Mouse (Mus musculus): ENCODE measurements at regions not wholly inside any gene's neighbourhood (a gene's known extent, or its start where the extent isn't known, plus 50 kb on each side); places are given as distances from the start of the nearest gene placed in this dataset.

GRCm38 (mm10) chr3:143790905-143791304, 414.1 kb downstream of the Lmo4 start:
- H3K9me3 ChIP-seq (replicated peaks; ENCODE audit: control insufficient read depth, low read length): no peaks in the 10 kb centered on the region
- H3K36me3 ChIP-seq (ENCODE audit: control insufficient read depth, insufficient read depth): no peaks in the 10 kb centered on the region
- 82% methylated on average over 8 of the region's 8 CpGs for WGBS
- no peak overlapping the region for H3K9ac ChIP-seq (ENCODE audit: low read length)
- ATAC-seq (replicated peaks; ENCODE audit: extremely low read depth, insufficient read depth, low FRiP score): no peak
- H3K4me2 ChIP-seq (ENCODE audit: low read depth, low read length): no peak overlapping the region
- no peaks in the 10 kb centered on the region for H3K4me1 ChIP-seq (ENCODE audit: control insufficient read depth, insufficient read depth, low read length)
- H3K27me3 ChIP-seq (ENCODE audit: control insufficient read depth, insufficient read depth, low read length): no peaks in the 10 kb centered on the region
- no peak overlapping the region for H3K4me3 ChIP-seq (ENCODE audit: low read length)
- no peak overlapping the region for H3K27ac ChIP-seq (ENCODE audit: low read length)

- Histone ChIP-seq H3K4me3 (ENCODE audit: low read length) (no peak overlapping the region), H3K4me2 (ENCODE audit: low read depth, low read length) (no peak overlapping the region), H3K4me1 (ENCODE audit: control insufficient read depth, insufficient read depth, low read length) (no peaks in the 10 kb centered on the region), H3K27ac (ENCODE audit: low read length) (no peak overlapping the region), H3K9ac (ENCODE audit: low read length) (no peak overlapping the region), H3K27me3 (ENCODE audit: control insufficient read depth, insufficient read depth, low read length) (no peaks in the 10 kb centered on the region), H3K36me3 (ENCODE audit: control insufficient read depth, insufficient read depth) (no peaks in the 10 kb centered on the region), H3K9me3 (replicated peaks; ENCODE audit: control insufficient read depth, low read length) (no peaks in the 10 kb centered on the region)
- ATAC-seq (replicated peaks; ENCODE audit: extremely low read depth, insufficient read depth, low FRiP score): no peak
- WGBS: 69% methylated on average over 8 of the region's 8 CpGs
Observed at GRCm38 (mm10) chr3:143789932-143790570, 415.0 kb downstream of the Lmo4 start.

GRCm38 (mm10) chr3:143786889-143787288, 418.1 kb downstream of the Lmo4 start:
- WGBS: 80% methylated on average over 8 of the region's 8 CpGs
- Histone ChIP-seq H3K27me3 (ENCODE audit: control insufficient read depth, insufficient read depth, low read length) (no peaks in the 10 kb centered on the region), H3K9me3 (replicated peaks; ENCODE audit: control insufficient read depth, low read length) (no peaks in the 10 kb centered on the region), H3K4me1 (ENCODE audit: control insufficient read depth, insufficient read depth, low read length) (no peaks in the 10 kb centered on the region), H3K27ac (ENCODE audit: low read length) (no peak overlapping the region), H3K9ac (ENCODE audit: low read length) (no peak overlapping the region), H3K36me3 (ENCODE audit: control insufficient read depth, insufficient read depth) (no peaks in the 10 kb centered on the region), H3K4me3 (ENCODE audit: low read length) (no peak overlapping the region), H3K4me2 (ENCODE audit: low read depth, low read length) (no peak overlapping the region)
- no peak for ATAC-seq (replicated peaks; ENCODE audit: extremely low read depth, insufficient read depth, low FRiP score)

GRCm38 (mm10) chr3:143784353-143784791, 420.6 kb downstream of the Lmo4 start:
- 57% methylated on average over 3 of the region's 3 CpGs for WGBS

GRCm38 (mm10) chr3:143778161-143778560, 426.9 kb downstream of the Lmo4 start:
- Histone ChIP-seq H3K27me3 (ENCODE audit: control insufficient read depth, insufficient read depth, low read length) (no peaks in the 10 kb centered on the region), H3K4me2 (ENCODE audit: low read depth, low read length) (no peak overlapping the region), H3K9me3 (replicated peaks; ENCODE audit: control insufficient read depth, low read length) (no peaks in the 10 kb centered on the region), H3K4me3 (ENCODE audit: low read length) (no peak overlapping the region), H3K27ac (ENCODE audit: low read length) (no peak overlapping the region), H3K4me1 (ENCODE audit: control insufficient read depth, insufficient read depth, low read length) (no peaks in the 10 kb centered on the region), H3K9ac (ENCODE audit: low read length) (no peak overlapping the region), H3K36me3 (ENCODE audit: control insufficient read depth, insufficient read depth) (no peaks in the 10 kb centered on the region)
- WGBS: 62% methylated on average over 2 of the region's 2 CpGs
- no peak for ATAC-seq (replicated peaks; ENCODE audit: extremely low read depth, insufficient read depth, low FRiP score)

More at GRCm38 (mm10) chr3:143784353-143784791, 420.6 kb downstream of the Lmo4 start:
- Histone ChIP-seq H3K36me3 (ENCODE audit: control insufficient read depth, insufficient read depth) (no peaks in the 10 kb centered on the region), H3K27me3 (ENCODE audit: control insufficient read depth, insufficient read depth, low read length) (no peaks in the 10 kb centered on the region), H3K4me2 (ENCODE audit: low read depth, low read length) (no peak overlapping the region), H3K27ac (ENCODE audit: low read length) (no peak overlapping the region), H3K4me1 (ENCODE audit: control insufficient read depth, insufficient read depth, low read length) (no peaks in the 10 kb centered on the region), H3K9ac (ENCODE audit: low read length) (no peak overlapping the region), H3K4me3 (ENCODE audit: low read length) (no peak overlapping the region), H3K9me3 (replicated peaks; ENCODE audit: control insufficient read depth, low read length) (no peaks in the 10 kb centered on the region)
- ATAC-seq (replicated peaks; ENCODE audit: extremely low read depth, insufficient read depth, low FRiP score): no peak

- H3K9me3 ChIP-seq (replicated peaks; ENCODE audit: control insufficient read depth, low read length): no peaks in the 10 kb centered on the region
- no peak overlapping the region for H3K9ac ChIP-seq (ENCODE audit: low read length)
- ATAC-seq (replicated peaks; ENCODE audit: extremely low read depth, insufficient read depth, low FRiP score): no peak
- no peak overlapping the region for H3K4me2 ChIP-seq (ENCODE audit: low read depth, low read length)
- H3K36me3 ChIP-seq (ENCODE audit: control insufficient read depth, insufficient read depth): no peaks in the 10 kb centered on the region
- H3K4me3 ChIP-seq (ENCODE audit: low read length): no peak overlapping the region
- H3K27me3 ChIP-seq (ENCODE audit: control insufficient read depth, insufficient read depth, low read length): no peaks in the 10 kb centered on the region
- no peaks in the 10 kb centered on the region for H3K4me1 ChIP-seq (ENCODE audit: control insufficient read depth, insufficient read depth, low read length)
- H3K27ac ChIP-seq (ENCODE audit: low read length): no peak overlapping the region
- WGBS: 69% methylated on average over 1 of the region's 1 CpGs
Observed at GRCm38 (mm10) chr3:143759337-143759736, 445.7 kb downstream of the Lmo4 start.

GRCm38 (mm10) chr3:143753197-143753596, 451.8 kb downstream of the Lmo4 start:
- H3K27me3 ChIP-seq (ENCODE audit: control insufficient read depth, insufficient read depth, low read length): no peaks in the 10 kb centered on the region
- H3K9ac ChIP-seq (ENCODE audit: low read length): no peak overlapping the region
- ATAC-seq (replicated peaks; ENCODE audit: extremely low read depth, insufficient read depth, low FRiP score): no peak
- no peak overlapping the region for H3K4me3 ChIP-seq (ENCODE audit: low read length)
- H3K4me1 ChIP-seq (ENCODE audit: control insufficient read depth, insufficient read depth, low read length): no peaks in the 10 kb centered on the region
- H3K27ac ChIP-seq (ENCODE audit: low read length): no peak overlapping the region
- H3K9me3 ChIP-seq (replicated peaks; ENCODE audit: control insufficient read depth, low read length): no peaks in the 10 kb centered on the region
- WGBS: 94% methylated on average over 3 of the region's 3 CpGs
- no peak overlapping the region for H3K4me2 ChIP-seq (ENCODE audit: low read depth, low read length)
- no peaks in the 10 kb centered on the region for H3K36me3 ChIP-seq (ENCODE audit: control insufficient read depth, insufficient read depth)

- Histone ChIP-seq H3K4me2 (ENCODE audit: low read depth, low read length) (no peak overlapping the region), H3K4me1 (ENCODE audit: control insufficient read depth, insufficient read depth, low read length) (no peaks in the 10 kb centered on the region), H3K27me3 (ENCODE audit: control insufficient read depth, insufficient read depth, low read length) (no peaks in the 10 kb centered on the region), H3K4me3 (ENCODE audit: low read length) (no peak overlapping the region), H3K9me3 (replicated peaks; ENCODE audit: control insufficient read depth, low read length) (no peaks in the 10 kb centered on the region), H3K9ac (ENCODE audit: low read length) (no peak overlapping the region), H3K36me3 (ENCODE audit: control insufficient read depth, insufficient read depth) (no peaks in the 10 kb centered on the region), H3K27ac (ENCODE audit: low read length) (no peak overlapping the region)
- WGBS: 61% methylated on average over 1 of the region's 1 CpGs
- no peak for ATAC-seq (replicated peaks; ENCODE audit: extremely low read depth, insufficient read depth, low FRiP score)
Observed at GRCm38 (mm10) chr3:143752660-143753059, 452.4 kb downstream of the Lmo4 start.

- Histone ChIP-seq H3K9me3 (replicated peaks; ENCODE audit: control insufficient read depth, low read length) (no peaks in the 10 kb centered on the region), H3K36me3 (ENCODE audit: control insufficient read depth, insufficient read depth) (no peaks in the 10 kb centered on the region), H3K9ac (ENCODE audit: low read length) (no peak overlapping the region), H3K4me3 (ENCODE audit: low read length) (no peak overlapping the region), H3K4me2 (ENCODE audit: low read depth, low read length) (no peak overlapping the region), H3K4me1 (ENCODE audit: control insufficient read depth, insufficient read depth, low read length) (no peaks in the 10 kb centered on the region), H3K27ac (ENCODE audit: low read length) (no peak overlapping the region), H3K27me3 (ENCODE audit: control insufficient read depth, insufficient read depth, low read length) (no peaks in the 10 kb centered on the region)
- no peak for ATAC-seq (replicated peaks; ENCODE audit: extremely low read depth, insufficient read depth, low FRiP score)
- WGBS: 82% methylated on average over 4 of the region's 4 CpGs
Observed at GRCm38 (mm10) chr3:143750128-143750527, 454.9 kb downstream of the Lmo4 start.
